Mouse (Mus musculus): ENCODE results near the gene Ybx1. TPM values are rescaled to one million over a fixed set of nuclear protein-coding genes. Genes with fewer than 3 reads are reported as not detected.

Ybx1 gene
- polyA plus RNA-seq, 1 experiment from 2014 or later, result 680 TPM

Other genes starting within 250 kb of the Ybx1 start
- gene Slc2a1, start 185.9 kb downstream of the Ybx1 start, polyA plus RNA-seq (2015; fragmentation: Nextera tagmentation; extraction: Ambion mirVana), result 78.5 and 91.6 TPM in 2 replicates
- gene Zfp691, start 120.4 kb downstream of the Ybx1 start, polyA plus RNA-seq (2015; fragmentation: Nextera tagmentation; extraction: Ambion mirVana), result 9.6 and 13.6 TPM in 2 replicates
- gene Ermap, start 104.6 kb downstream of the Ybx1 start, polyA plus RNA-seq (2015; fragmentation: Nextera tagmentation; extraction: Ambion mirVana), result 2.9 and 6.3 TPM in 2 replicates
- 135 and 141 TPM in 2 replicates for gene Svbp, start 99.3 kb downstream of the Ybx1 start, polyA plus RNA-seq (2015; fragmentation: Nextera tagmentation; extraction: Ambion mirVana)
- 0.19 TPM in 1 of 2 replicates, not detected in the other for gene Tmem269, start 76.4 kb downstream of the Ybx1 start, polyA plus RNA-seq (2015; fragmentation: Nextera tagmentation; extraction: Ambion mirVana)
- 35.4 and 35.6 TPM in 2 replicates for gene AU022252, start 61.9 kb downstream of the Ybx1 start, polyA plus RNA-seq (2015; fragmentation: Nextera tagmentation; extraction: Ambion mirVana)
- gene P3h1, start 61.7 kb downstream of the Ybx1 start, polyA plus RNA-seq (2015; fragmentation: Nextera tagmentation; extraction: Ambion mirVana), result 33.3 and 37.7 TPM in 2 replicates
- 13.3 TPM in 2 replicates for gene Cldn19, start 39.2 kb downstream of the Ybx1 start, polyA plus RNA-seq (2015; fragmentation: Nextera tagmentation; extraction: Ambion mirVana)
- gene Ppih, start 25.9 kb upstream of the Ybx1 start, polyA plus RNA-seq (2015; fragmentation: Nextera tagmentation; extraction: Ambion mirVana), result 102 and 115 TPM in 2 replicates
- gene Ccdc30, start 120.9 kb upstream of the Ybx1 start, polyA plus RNA-seq (2015; fragmentation: Nextera tagmentation; extraction: Ambion mirVana), result 6.6 and 6.8 TPM in 2 replicates
- 41.6 and 44.1 TPM in 2 replicates for gene Ppcs, start 127.8 kb upstream of the Ybx1 start, polyA plus RNA-seq (2015; fragmentation: Nextera tagmentation; extraction: Ambion mirVana)
- 0.44 and 0.51 TPM in 2 replicates for gene Zmynd12, start 128.2 kb upstream of the Ybx1 start, polyA plus RNA-seq (2015; fragmentation: Nextera tagmentation; extraction: Ambion mirVana)
- 1.9 and 2.4 TPM in 2 replicates for gene Rimkla, start 198.0 kb upstream of the Ybx1 start, polyA plus RNA-seq (2015; fragmentation: Nextera tagmentation; extraction: Ambion mirVana)
- 24.2 and 25.7 TPM in 2 replicates for gene Foxj3, start 242.4 kb upstream of the Ybx1 start, polyA plus RNA-seq (2015; fragmentation: Nextera tagmentation; extraction: Ambion mirVana)
- 3.9 and 5.9 TPM in 2 replicates for gene Frg2f1, start 244.9 kb upstream of the Ybx1 start, polyA plus RNA-seq (2015; fragmentation: Nextera tagmentation; extraction: Ambion mirVana)

All from kidney, embryonic 15.5 days (tissue).